Mouse (Mus musculus) C2C12 (cell line): ENCODE results near the gene Crybg3. TPM values are rescaled to one million over a fixed set of nuclear protein-coding genes. Genes with fewer than 3 reads are reported as not detected.

Experiments used
- H3K27me3 ChIP-seq: one replicate; pipeline ENCODE4 v1.6.1; 2011; ENCODE audit not compliant: control insufficient read depth, insufficient read depth, insufficient read length
- H3K36me3 ChIP-seq: one replicate; pipeline ENCODE4 v1.6.1; 2011; ENCODE audit not compliant: control insufficient read depth, insufficient read depth
- H3K4me3 ChIP-seq: one replicate; pipeline ENCODE4 v1.5.1; 2011; ENCODE audit warnings: mild to moderate bottlenecking, control low read depth; ENCODE audit not compliant: poor library complexity, insufficient read depth, severe bottlenecking
- H3K79me2 ChIP-seq: one replicate; pipeline ENCODE4 v1.6.1; 2011; ENCODE audit not compliant: control insufficient read depth, insufficient read depth
- H3K79me3 ChIP-seq: one replicate; pipeline ENCODE4 v1.6.1; 2011; ENCODE audit warnings: low read depth, control low read depth
- H3ac ChIP-seq: one replicate; pipeline ENCODE3; 2011; ENCODE audit warnings: low read depth; ENCODE audit not compliant: control insufficient read depth, insufficient read length
- CEBPB ChIP-seq: IDR thresholded peaks from one replicate; pipeline ENCODE4 v1.6.1; 2011; ENCODE audit warnings: low read depth, mild to moderate bottlenecking, control low read depth, moderate library complexity
- CTCF ChIP-seq: IDR thresholded peaks from one replicate; pipeline ENCODE4 v1.5.1; 2011; ENCODE audit not compliant: control insufficient read depth, insufficient read depth, insufficient read length
- FOSL1 ChIP-seq: IDR thresholded peaks from one replicate; pipeline ENCODE4 v1.8.0; 2011; ENCODE audit warnings: mild to moderate bottlenecking, low read length; ENCODE audit not compliant: poor library complexity, insufficient read depth, severe bottlenecking
- MAX ChIP-seq: IDR thresholded peaks from one replicate; pipeline ENCODE4 v1.6.1; 2011; ENCODE audit warnings: mild to moderate bottlenecking, control low read depth
- MYOD1 ChIP-seq: IDR thresholded peaks from one replicate; pipeline ENCODE4 v1.6.1; 2011; ENCODE audit warnings: low read depth; ENCODE audit not compliant: control insufficient read depth, insufficient read length
- MYOG ChIP-seq: IDR thresholded peaks from one replicate; pipeline ENCODE4 v1.6.1; 2011; ENCODE audit not compliant: control insufficient read depth, insufficient read length; ENCODE audit errors: extremely low read depth
- USF1 ChIP-seq: IDR thresholded peaks from one replicate; pipeline ENCODE4 v1.6.1; 2011; ENCODE audit warnings: low read depth, mild to moderate bottlenecking, control low read depth, moderate library complexity
- long read RNA-seq, 2 experiments: library from polyadenylated mRNA; unstranded; transcript quantifications; one replicate each; pipeline ENCODE4 v2.0.0; 2019 to 2020
- polyA plus RNA-seq: library from polyadenylated mRNA; unstranded; fragments of >200 nt; fragmentation: generic; extraction: Trizol; gene quantifications from one replicate; pipeline ENCODE4 v1.2.1, GENCODE M21; 2012; ENCODE audit warnings: missing spikeins

Gene Crybg3
- 2.4 TPM for polyA plus RNA-seq
- long read RNA-seq, experiment 1: 0 reads
- long read RNA-seq, experiment 2, full-length matches to known transcripts: 1 of 5 reads
- long read RNA-seq, experiment 2, partial matches to known transcripts: 4 of 5 reads
- long read RNA-seq, experiment 2, other reads (novel, unspliced or antisense): 0 of 5 reads

- peak; percentile 82 for TF ChIP-seq MAX
- no peak for TF ChIP-seq USF1
- no peaks in the 10 kb centered on the region for H3K36me3 ChIP-seq
- peak within 1 kb of the TSS; percentile 56 for H3K4me3 ChIP-seq
- no peaks in the 10 kb centered on the region for H3K79me2 ChIP-seq
- peak within 1 kb of the TSS; percentile 87 for H3ac ChIP-seq
- H3K79me3 ChIP-seq: peaks cover 8% of the 10 kb centered on the region
- no peaks in the 10 kb centered on the region for H3K27me3 ChIP-seq
Observed at GRCm38 (mm10) chr16:59600311-59601251, at the start of gene Crybg3. TSS of gene Crybg3 (minus strand) at chr16:59600979.

- no peaks in the 10 kb centered on the region for H3K79me3 ChIP-seq
- TF ChIP-seq FOSL1: no peak
- no peak for TF ChIP-seq CEBPB
- no peak for TF ChIP-seq USF1
- TF ChIP-seq MYOD1: no peak
- TF ChIP-seq MAX: no peak
- TF ChIP-seq MYOG: no peak
- TF ChIP-seq CTCF: no peak
- no peak overlapping the region for H3K4me3 ChIP-seq
- peaks cover 8% of the 10 kb centered on the region for H3K27me3 ChIP-seq
- peaks cover 2% of the 10 kb centered on the region for H3K79me2 ChIP-seq
- H3K36me3 ChIP-seq: no peaks in the 10 kb centered on the region
- no peak overlapping the region for H3ac ChIP-seq
Observed at GRCm38 (mm10) chr16:59643766-59644165, 43.0 kb upstream of the Crybg3 start.

DNA sequence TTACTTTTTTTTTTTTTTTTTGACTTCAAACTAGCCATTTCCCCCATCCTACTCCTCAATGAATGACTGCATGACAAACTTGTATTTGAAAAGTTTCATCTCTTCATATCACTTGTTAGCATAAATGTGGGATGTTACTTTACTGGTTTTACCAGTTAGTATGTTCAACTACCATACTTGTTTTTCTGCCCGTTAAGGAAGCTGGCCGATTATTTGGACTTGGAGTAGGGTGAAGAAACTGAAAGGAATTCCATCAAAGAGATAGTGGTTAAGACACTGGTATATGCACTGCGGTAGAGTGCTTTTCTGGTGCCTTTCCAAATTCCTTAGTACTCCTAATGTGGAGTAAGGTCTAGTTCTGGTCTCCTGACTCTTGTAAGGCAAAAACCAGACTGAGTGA lies 39.2 kb upstream of the Crybg3 start:
- H3K4me3 ChIP-seq: no peak overlapping the region
- no peaks in the 10 kb centered on the region for H3K36me3 ChIP-seq
- H3K27me3 ChIP-seq: peaks cover 8% of the 10 kb centered on the region
- peaks cover 8% of the 10 kb centered on the region for H3K79me2 ChIP-seq
- TF ChIP-seq CEBPB (no peak), CTCF (no peak), MAX (no peak), MYOG (no peak), MYOD1 (no peak), FOSL1 (no peak), USF1 (no peak)
- H3K79me3 ChIP-seq: no peaks in the 10 kb centered on the region
- no peak overlapping the region for H3ac ChIP-seq

DNA sequence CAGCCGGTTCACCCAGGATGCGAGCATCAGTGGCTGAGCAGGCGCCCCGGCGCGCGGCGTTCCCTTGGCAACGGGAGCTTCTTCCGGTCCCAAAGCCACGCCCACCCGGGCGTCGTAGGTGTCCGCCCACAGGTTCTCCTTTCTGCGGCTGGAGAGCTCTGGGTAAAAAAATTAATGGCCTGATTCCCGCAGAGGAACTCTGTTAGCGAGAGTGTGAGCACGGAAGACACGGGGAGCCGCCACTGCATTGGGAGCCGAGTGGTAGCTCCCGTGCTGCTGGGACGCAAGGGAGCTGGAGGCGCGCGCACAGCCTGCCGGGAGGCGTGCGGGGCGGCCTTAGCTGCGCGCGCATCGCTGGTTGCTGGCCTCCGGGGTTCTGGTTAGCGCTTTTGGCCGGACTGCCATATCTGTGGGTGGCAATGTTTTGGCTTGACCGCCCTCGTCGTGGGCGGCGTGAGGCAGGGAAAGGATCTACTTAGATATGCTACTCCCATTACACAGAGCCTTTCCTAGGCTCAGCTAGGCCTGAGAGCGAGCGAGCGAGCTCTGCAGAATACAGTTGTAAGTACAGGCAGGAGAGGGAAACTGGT lies 38.4 kb upstream of the Crybg3 start, which contains the start of gene Arl6:
TSS of gene Arl6 (minus strand) at position 290 of the 590 bp plus-strand sequence.
- H3K79me3 ChIP-seq: no peaks in the 10 kb centered on the region
- peaks cover 7% of the 10 kb centered on the region for H3K27me3 ChIP-seq
- peak within 1 kb of the TSS; percentile 65 for H3K4me3 ChIP-seq
- H3ac ChIP-seq: peak within 1 kb of the TSS; percentile 72
- peaks cover 8% of the 10 kb centered on the region for H3K79me2 ChIP-seq
- no peak for TF ChIP-seq CTCF
- no peaks in the 10 kb centered on the region for H3K36me3 ChIP-seq

GRCm38 (mm10) chr16:59634598-59634997 lies 33.8 kb upstream of the Crybg3 start:
- TF ChIP-seq MYOG: no peak
- no peak for TF ChIP-seq FOSL1
- no peak for TF ChIP-seq USF1
- TF ChIP-seq MYOD1: no peak
- TF ChIP-seq CEBPB: no peak
- TF ChIP-seq CTCF: no peak
- Histone ChIP-seq H3K36me3 (peaks cover 10% of the 10 kb centered on the region), H3ac (no peak overlapping the region), H3K4me3 (no peak overlapping the region), H3K79me3 (peaks cover 1% of the 10 kb centered on the region), H3K79me2 (peaks cover 8% of the 10 kb centered on the region), H3K27me3 (no peaks in the 10 kb centered on the region)
